Comparison of ENCODE assay signal across 15 mouse cellular contexts in the genomic region with DNA sequence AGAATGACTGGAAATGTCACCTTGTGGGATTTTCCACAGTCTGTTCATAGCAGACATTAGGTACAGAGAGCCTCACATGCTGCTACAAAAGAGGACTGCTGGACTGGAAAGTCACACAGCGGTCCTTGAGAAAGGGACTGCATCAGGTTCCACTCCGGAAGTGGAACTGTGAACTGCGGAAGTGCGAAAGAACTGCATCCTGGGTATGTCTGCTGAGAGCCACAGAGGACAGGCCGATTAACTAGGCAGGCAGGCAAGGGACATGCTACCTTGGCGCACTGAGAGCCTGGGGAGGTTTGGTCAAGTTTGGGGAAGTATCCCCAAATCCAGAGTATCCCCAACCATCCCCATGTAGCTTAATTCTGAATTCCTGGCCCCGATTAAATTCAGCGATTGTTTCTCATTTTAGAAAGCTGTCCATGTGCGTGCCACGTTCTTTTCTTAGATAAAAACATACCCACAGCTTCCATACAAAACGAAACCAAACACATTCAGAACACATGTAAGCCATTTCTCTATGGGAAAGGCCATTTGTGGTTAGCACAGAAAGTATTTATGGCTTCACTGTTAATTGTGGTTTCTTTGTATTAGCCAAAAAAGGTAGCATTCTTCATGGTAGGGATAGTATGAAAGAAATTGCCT.
A peak's percentile ranks its signal among the peaks of the same experiment; 100 is the strongest.
DNase-seq lines count a peak whose midpoint lies in the region; ATAC-seq and TF ChIP-seq lines count a peak whose summit lies in the region.
"Had no signal": no experiment of that assay in that cellular context is flagged by ENCODE, and none has a peak within 500 bp of the region (broad histone marks: within the 10 kb centered on the region; RNA-seq: fewer than 3 reads in every experiment).

No protein-coding gene starts in this region.

- H3K9ac ChIP-seq in liver, embryonic 12.5 days = no peak overlapping the region
- no peak overlapping the region for H3K9ac ChIP-seq in liver, embryonic 11.5 days (ENCODE audit: low read depth, low read length)
- H3K9ac ChIP-seq: heart, embryonic 15.5 days; hindbrain, embryonic 13.5 days; limb, embryonic 12.5 days; midbrain, embryonic 15.5 days had no signal

- H3K79me3 ChIP-seq in C2C12 (ENCODE audit: low read depth) = no peaks in the 10 kb centered on the region

- no peak overlapping the region for H3K4me3 ChIP-seq in liver, embryonic 12.5 days
- no peak overlapping the region for H3K4me3 ChIP-seq in liver, embryonic 11.5 days (ENCODE audit: low read depth, low read length)
- no peak overlapping the region for H3K4me3 ChIP-seq in C2C12 (ENCODE audit: insufficient read depth, poor library complexity, severe bottlenecking)
- H3K4me3 ChIP-seq: heart, embryonic 15.5 days; hindbrain, embryonic 13.5 days; limb, embryonic 12.5 days; midbrain, embryonic 15.5 days had no signal

- H3K36me3 ChIP-seq in liver, embryonic 12.5 days = no peaks in the 10 kb centered on the region
- H3K36me3 ChIP-seq in liver, embryonic 11.5 days (ENCODE audit: control insufficient read depth, insufficient read depth, low read length) = no peaks in the 10 kb centered on the region
- no peaks in the 10 kb centered on the region for H3K36me3 ChIP-seq in C2C12 (ENCODE audit: control insufficient read depth, insufficient read depth)
- H3K36me3 ChIP-seq: heart, embryonic 15.5 days; hindbrain, embryonic 13.5 days; limb, embryonic 12.5 days; midbrain, embryonic 15.5 days had no signal

- H3K4me1 ChIP-seq in liver, embryonic 12.5 days = no peaks in the 10 kb centered on the region
- H3K4me1 ChIP-seq in liver, embryonic 11.5 days (replicated peaks; ENCODE audit: control insufficient read depth, insufficient read depth, low read length) = no peaks in the 10 kb centered on the region
- H3K4me1 ChIP-seq: heart, embryonic 15.5 days; hindbrain, embryonic 13.5 days; limb, embryonic 12.5 days; midbrain, embryonic 15.5 days had no signal

- whole genome bisulfite sequencing in liver, embryonic 12.5 days (ENCODE audit: insufficient replicate concordance) = 69% methylated on average over 11 of the region's 11 CpGs
- WGBS in liver, embryonic 11.5 days = 78% methylated on average over 11 of the region's 11 CpGs

- peak overlapping the region; percentile 12 for H3ac ChIP-seq in C2C12 (ENCODE audit: control insufficient read depth, insufficient read length, low read depth)

- no peaks in the 10 kb centered on the region for H3K79me2 ChIP-seq in C2C12 (ENCODE audit: control insufficient read depth, insufficient read depth)

- H3K9me3 ChIP-seq in liver, embryonic 12.5 days (replicated peaks) = no peaks in the 10 kb centered on the region
- no peaks in the 10 kb centered on the region for H3K9me3 ChIP-seq in liver, embryonic 11.5 days (ENCODE audit: control insufficient read depth, low read length)
- H3K9me3 ChIP-seq: heart, embryonic 15.5 days; hindbrain, embryonic 13.5 days; limb, embryonic 12.5 days; midbrain, embryonic 15.5 days had no signal

- TF ChIP-seq CTCF in C2C12 (IDR thresholded peaks at IDR 0.05; ENCODE audit: control insufficient read depth, insufficient read depth, insufficient read length) = no peak

- no peak for ATAC-seq in liver, embryonic 12.5 days
- ATAC-seq in liver, embryonic 11.5 days (replicated peaks; ENCODE audit: low FRiP score) = no peak
- ATAC-seq in megakaryocyte, adult 5-6 weeks (ENCODE audit: poor library complexity, severe bottlenecking) = peak; percentile 24; the same call in 1 of the 2 replicates
- ATAC-seq: forebrain, embryonic 14.5 days; midbrain, embryonic 15.5 days had no signal

- no peak for DNase-seq in liver, embryonic 11.5 days (ENCODE audit: low spot score)
- peak; percentile 15 for DNase-seq in R1 (ENCODE audit: low read depth, low spot score)
- DNase-seq in cerebellum, postnatal 10 days = no peak
- DNase-seq in layer of hippocampus, postnatal 10 days (ENCODE audit: low spot score in 2 of 2) = no peak
- DNase-seq: cerebellum, adult 2 months; gastrocnemius, postnatal 25 days; kidney, adult 11 months had no signal

- peak overlapping the region; percentile 12; the same call in 1 of the 2 replicates for H3K4me2 ChIP-seq in liver, embryonic 12.5 days
- no peak overlapping the region for H3K4me2 ChIP-seq in liver, embryonic 11.5 days
- H3K4me2 ChIP-seq: heart, embryonic 15.5 days; hindbrain, embryonic 13.5 days; limb, embryonic 12.5 days; midbrain, embryonic 15.5 days had no signal

- no peak overlapping the region for H3K27ac ChIP-seq in liver, embryonic 12.5 days
- no peak overlapping the region for H3K27ac ChIP-seq in liver, embryonic 11.5 days (ENCODE audit: low read depth, low read length)
- H3K27ac ChIP-seq: heart, embryonic 15.5 days; hindbrain, embryonic 13.5 days; limb, embryonic 12.5 days; midbrain, embryonic 15.5 days had no signal

- 0 out of 2 replicates have a peak, but pooled peaks cover 4% of the 10 kb centered on the region for H3K27me3 ChIP-seq in liver, embryonic 12.5 days (replicated peaks)
- no peaks in the 10 kb centered on the region for H3K27me3 ChIP-seq in liver, embryonic 11.5 days (replicated peaks; ENCODE audit: control insufficient read depth, insufficient read depth, low read length)
- no peaks in the 10 kb centered on the region for H3K27me3 ChIP-seq in C2C12 (ENCODE audit: control insufficient read depth, insufficient read depth, insufficient read length)
- H3K27me3 ChIP-seq: heart, embryonic 15.5 days; hindbrain, embryonic 13.5 days had no signal

TF ChIP-seq in C2C12, 6 proteins besides CTCF, POLR2A, EP300 and RAD21:
- no peak for TF ChIP-seq MAX (IDR thresholded peaks at IDR 0.05)
